Mouse (Mus musculus): Measurements from ENCODE around the gene Barhl1.

DNA sequence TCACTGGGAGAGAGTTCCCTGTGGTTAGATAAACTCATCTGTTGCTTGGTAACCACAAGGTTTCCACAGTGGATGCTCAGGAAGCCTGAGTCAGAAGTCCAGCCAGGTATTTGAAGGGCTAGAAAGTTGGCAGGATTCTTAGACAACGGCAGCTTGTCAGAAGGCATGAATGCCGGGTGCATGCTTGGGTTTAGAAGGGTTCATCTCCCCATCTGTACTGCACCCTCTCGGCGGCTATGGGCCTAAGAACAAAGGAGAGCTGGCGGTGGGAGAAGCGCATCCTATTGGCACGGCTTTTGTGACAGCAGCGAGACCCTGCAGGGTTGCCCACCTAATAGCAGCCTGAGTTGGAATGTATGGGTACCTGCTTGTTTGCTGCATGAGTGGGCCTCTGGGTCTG, 14.2 kb downstream of the Barhl1 start:
- no peak for TF ChIP-seq CTCF (IDR thresholded peaks at IDR 0.05; ENCODE audit: low read depth, low read length)
- no peak for TF ChIP-seq POLR2AphosphoS5 (IDR thresholded peaks at IDR 0.05; ENCODE audit: insufficient replicate concordance, low read depth, low read length)
- TF ChIP-seq TAL1 (conservative IDR thresholded peaks at IDR 0.05; ENCODE audit: low read depth, low read length), result no peak
- no peak for TF ChIP-seq GATA1 (IDR thresholded peaks at IDR 0.05; ENCODE audit: borderline replicate concordance, low read length)
- TF ChIP-seq GATA2 (IDR thresholded peaks at IDR 0.05; ENCODE audit: borderline replicate concordance, low read depth, low read length), result no peak
